Mouse (Mus musculus) gastrocnemius, adult 2 months (tissue): ENCODE data around the gene Leng8. TPM values are rescaled to one million over a fixed set of nuclear protein-coding genes. Genes with fewer than 3 reads are reported as not detected.

Experiments used
- DNase-seq: peaks from one replicate; pipeline ENCODE4 v3.0.0; 2022
- H3K27ac ChIP-seq: fragments of 200-600 bp; 2 replicates; pipeline ENCODE4 v1.8.1; 2022; ENCODE audit warnings: mild to moderate bottlenecking
- H3K4me3 ChIP-seq: fragments of 200-600 bp; 2 replicates; pipeline ENCODE4 v1.8.1; 2022; ENCODE audit warnings: mild to moderate bottlenecking, moderate library complexity
- CTCF ChIP-seq: fragments of 200-600 bp; IDR thresholded peaks from 2 replicates; pipeline ENCODE4 v1.8.1; 2022; ENCODE audit warnings: antibody characterized with exemption, mild to moderate bottlenecking, moderate library complexity
- intact Hi-C: fragments of 180-260 bp; cut with DNase I; formaldehyde crosslinking; loops from one replicate; pipeline ENCODE4 v1.15.1; 2025
- total RNA-seq, 2 experiments: library from RNA; stranded (reverse); gene quantifications; 2 replicates each; pipeline ENCODE4 v1.2.3; 2021

Leng8 gene
- total RNA-seq, 2 experiments from 2014 or later, result 44.5 to 45.4 TPM

DNA sequence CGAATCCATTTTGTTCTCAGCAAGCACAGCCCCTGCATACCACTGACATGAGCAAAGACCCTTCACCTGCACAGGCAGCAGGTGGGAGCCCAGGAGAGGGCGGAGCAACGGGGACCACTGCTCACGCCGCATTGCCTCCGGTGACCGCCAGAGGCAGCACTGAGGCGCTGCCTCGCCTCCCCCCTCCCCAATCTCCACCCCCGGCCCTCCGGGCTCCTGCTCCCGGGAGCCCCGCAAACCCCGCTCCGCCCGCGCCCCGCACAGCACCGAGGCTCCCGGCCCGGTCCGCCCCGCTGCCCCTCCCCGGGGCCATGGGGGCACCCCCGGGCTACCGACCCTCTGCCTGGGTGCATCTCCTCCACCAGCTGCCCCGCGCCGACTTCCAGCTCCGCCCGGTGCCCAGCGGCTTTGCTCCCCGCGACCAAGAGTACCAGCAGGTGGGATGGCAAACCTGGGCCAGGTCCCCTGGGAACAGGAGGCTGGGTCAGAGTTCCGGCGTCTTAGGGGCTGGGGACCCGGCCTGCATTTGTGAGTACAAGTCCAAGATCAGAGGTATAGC, 17.4 kb upstream of the Leng8 start, which contains the start of gene Ttyh1:
Gene Ttyh1, plus strand, starts transcription at position 65 of the 559 bp plus-strand sequence.
- Histone ChIP-seq H3K4me3 (peak within 1 kb of the TSS; percentile 59), H3K27ac (peak within 1 kb of the TSS; percentile 43)
- intact Hi-C loops, result no loop called here
- peak; percentile 28 for DNase-seq
- TF ChIP-seq CTCF, result peak; percentile 78

DNA sequence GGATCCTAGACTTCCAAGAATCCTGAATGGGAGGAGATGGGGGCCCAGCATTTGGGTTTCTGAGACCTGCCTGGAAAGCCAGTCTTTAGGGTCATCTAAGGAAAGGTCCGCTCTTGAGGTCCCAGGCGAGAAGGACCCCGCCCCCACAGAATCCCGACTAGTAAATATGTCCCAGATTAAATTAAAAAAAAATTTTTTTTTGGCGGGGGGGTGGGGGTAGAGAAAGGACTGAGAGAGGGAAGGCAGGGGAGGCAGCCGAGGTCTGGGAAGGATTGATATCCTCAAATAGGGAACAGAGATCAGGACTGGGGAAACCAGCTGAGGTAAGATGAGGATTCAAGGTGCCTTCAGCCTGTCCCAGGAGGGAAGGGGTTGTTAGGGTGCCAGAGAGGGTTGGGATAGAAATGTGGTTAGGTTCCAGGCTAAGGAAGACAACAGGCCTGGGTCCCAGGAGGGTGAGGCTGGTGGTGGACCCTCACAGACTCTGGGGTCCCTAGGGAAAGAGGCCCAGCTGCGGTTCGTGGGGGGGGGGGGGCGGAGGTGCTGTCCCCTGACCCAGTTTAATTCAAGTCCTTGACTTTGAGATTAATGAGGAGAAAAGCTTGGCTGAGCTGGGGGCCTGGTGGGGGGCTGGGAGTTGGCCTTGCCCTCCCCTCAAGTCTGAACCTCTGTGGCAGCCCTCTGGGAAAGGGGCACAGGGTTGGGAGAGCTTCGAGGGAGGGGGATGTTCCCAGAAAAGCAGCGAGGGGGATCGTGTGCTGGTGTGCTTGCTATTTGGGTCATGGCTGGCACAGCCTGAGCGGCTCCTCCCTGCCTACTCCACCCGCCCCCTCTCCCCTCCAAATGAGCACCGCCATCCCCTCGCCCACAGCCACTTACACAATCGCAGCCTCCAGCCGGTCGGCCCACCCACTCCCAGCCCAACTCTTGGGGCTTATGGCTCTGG, 16.6 kb upstream of the Leng8 start:
- intact Hi-C loops, result no loop called here
- no peak for DNase-seq
- TF ChIP-seq CTCF, result no peak
- H3K4me3 ChIP-seq, result peak overlapping the region; percentile 59
- H3K27ac ChIP-seq, result peak overlapping the region; percentile 43; the same call in 1 of the 2 replicates

DNA sequence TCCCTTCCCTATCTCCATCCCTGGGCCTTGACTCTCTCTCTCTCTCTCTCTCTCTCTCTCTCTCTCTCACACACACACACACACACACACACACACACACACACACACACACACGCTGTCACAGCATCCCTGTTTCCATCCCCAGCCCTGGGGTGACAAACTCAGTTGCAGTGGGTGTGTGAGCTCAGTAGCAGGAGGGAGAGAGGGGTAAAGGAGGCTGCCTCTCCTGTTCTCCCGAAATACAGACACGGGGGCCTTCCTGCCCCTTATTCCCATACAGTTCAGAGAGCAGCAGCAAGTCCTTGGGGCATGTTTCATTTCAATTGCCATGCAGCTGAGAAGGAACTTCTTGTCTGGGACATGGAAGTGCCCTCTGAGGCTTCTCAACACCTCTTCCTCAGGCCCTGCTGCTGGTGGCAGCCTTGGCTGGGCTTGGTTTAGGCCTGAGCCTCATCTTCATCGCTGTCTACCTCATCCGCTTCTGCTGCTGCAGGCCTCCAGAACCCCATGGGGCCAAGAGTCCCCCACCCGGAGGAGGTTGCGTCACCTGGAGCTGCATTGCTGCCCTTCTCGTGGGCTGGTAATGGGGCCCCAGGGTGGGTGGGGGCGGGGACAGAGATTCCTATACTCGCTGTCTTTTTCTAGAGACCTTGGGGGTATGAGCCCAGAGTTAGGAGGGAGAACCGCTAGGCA, 14.6 kb upstream of the Leng8 start:
- no peak overlapping the region for H3K4me3 ChIP-seq
- H3K27ac ChIP-seq, result no peak overlapping the region
- no peak for DNase-seq
- intact Hi-C loops, result no loop called here
- TF ChIP-seq CTCF, result no peak

DNA sequence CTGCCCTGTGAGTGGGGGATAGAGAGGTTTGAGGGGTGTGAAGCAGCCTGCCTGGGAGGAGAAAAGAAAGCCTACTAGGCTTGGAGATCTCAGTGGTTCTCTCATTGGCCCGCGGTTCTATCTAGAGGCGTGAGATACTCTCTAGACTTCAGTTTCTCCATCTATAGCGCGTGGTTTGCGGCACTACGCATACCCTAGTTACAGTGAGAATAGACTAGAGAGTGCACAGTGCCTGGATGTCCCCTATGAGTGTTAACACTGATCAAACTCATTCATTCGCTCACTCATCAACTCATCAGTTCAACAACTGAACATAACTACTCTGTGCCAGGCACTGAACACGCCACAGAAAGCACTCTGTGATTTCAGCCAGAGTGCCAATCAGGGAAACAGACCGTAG, 14.1 kb upstream of the Leng8 start:
- no peak for DNase-seq
- intact Hi-C loops, result no loop called here
- Histone ChIP-seq H3K4me3 (no peak overlapping the region), H3K27ac (no peak overlapping the region)
- TF ChIP-seq CTCF, result no peak

DNA sequence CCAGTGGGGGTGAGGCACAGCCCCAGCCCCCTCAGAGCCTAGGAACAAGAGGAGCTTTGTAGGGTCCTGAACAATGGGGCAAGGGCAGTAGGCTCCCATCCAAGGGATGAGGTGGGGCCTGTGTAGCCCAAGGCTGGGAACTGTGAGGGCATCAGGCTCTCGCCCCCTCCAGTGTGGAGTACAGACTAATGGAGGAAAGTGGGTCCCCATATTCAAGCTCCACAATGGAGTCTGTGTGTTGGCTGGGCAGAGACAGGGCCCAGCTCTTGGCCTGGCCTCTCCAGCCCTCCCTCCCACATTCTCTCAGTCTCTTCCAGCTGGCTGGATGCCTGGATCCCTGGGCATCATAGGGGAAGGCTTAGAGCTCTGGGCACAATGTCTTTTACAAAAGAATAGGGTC, 13.1 kb upstream of the Leng8 start:
- Histone ChIP-seq H3K4me3 (no peak overlapping the region), H3K27ac (no peak overlapping the region)
- DNase-seq, result no peak
- intact Hi-C loops, result no loop called here
- no peak for TF ChIP-seq CTCF

DNA sequence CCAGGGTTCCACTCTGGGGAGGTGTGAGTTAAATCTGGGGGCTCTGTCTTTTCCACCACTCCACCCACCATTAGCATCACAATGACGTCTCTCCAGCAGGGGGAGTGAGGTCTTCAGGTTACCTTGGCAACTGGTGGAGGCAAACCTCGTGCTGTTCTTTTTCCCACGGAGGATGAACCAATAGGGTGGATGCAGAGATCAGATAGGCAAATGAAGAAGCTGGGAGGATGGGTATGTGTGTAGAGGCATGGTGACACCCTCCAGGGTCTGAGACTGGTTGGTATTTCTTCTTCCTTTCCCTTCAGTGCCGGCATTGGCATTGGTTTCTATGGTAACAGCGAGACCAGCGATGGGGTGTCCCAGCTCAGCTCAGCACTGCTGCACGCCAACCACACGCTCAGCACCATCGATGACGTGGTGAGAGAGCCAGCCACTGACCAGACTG, 12.5 kb upstream of the Leng8 start:
- no peak overlapping the region for H3K27ac ChIP-seq
- DNase-seq, result no peak
- TF ChIP-seq CTCF, result no peak
- intact Hi-C loops, result no loop called here
- H3K4me3 ChIP-seq, result no peak overlapping the region

DNA sequence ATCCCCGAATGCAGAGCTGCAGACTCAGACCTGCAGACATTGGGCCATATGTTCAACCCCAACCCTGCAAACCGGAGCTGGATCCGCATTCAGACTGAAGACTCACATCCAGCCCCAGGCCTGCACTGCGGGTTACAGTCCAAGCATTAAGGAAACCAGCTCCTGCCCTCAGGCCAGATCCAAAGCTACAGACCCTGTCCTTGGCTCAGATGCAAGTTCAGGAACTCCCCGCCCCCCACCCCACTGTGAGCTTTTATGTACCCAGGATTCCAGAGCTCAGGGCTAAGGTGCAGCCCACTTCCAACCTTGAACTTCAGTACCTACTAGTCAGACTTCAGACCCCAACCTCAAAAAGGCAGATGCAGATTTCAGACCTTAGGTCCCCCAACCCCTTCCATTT, 12.0 kb upstream of the Leng8 start:
- no peak for TF ChIP-seq CTCF
- DNase-seq, result no peak
- Histone ChIP-seq H3K27ac (no peak overlapping the region), H3K4me3 (no peak overlapping the region)
- intact Hi-C loops, result no loop called here

DNA sequence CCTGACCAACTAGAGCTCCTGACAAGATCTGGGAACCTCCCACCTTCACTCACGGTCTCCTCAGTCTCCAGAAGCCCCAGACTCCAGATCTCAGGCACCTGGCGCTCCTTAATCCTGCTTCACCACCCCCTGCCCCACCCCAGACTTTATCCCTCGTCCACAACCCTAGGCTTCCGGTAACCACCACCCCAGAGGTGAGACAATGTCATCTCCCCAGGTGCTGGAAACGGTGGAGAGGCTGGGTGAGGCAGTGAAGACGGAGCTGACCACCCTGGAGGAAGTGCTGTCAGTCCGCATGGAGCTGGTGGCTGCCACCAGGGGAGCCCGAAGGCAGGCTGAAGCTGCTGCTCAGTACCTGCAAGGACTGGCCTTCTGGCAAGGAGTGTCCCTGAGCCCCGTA, 11.5 kb upstream of the Leng8 start:
- Histone ChIP-seq H3K27ac (no peak overlapping the region), H3K4me3 (no peak overlapping the region)
- no peak for TF ChIP-seq CTCF
- intact Hi-C loops, result no loop called here
- DNase-seq, result no peak

DNA sequence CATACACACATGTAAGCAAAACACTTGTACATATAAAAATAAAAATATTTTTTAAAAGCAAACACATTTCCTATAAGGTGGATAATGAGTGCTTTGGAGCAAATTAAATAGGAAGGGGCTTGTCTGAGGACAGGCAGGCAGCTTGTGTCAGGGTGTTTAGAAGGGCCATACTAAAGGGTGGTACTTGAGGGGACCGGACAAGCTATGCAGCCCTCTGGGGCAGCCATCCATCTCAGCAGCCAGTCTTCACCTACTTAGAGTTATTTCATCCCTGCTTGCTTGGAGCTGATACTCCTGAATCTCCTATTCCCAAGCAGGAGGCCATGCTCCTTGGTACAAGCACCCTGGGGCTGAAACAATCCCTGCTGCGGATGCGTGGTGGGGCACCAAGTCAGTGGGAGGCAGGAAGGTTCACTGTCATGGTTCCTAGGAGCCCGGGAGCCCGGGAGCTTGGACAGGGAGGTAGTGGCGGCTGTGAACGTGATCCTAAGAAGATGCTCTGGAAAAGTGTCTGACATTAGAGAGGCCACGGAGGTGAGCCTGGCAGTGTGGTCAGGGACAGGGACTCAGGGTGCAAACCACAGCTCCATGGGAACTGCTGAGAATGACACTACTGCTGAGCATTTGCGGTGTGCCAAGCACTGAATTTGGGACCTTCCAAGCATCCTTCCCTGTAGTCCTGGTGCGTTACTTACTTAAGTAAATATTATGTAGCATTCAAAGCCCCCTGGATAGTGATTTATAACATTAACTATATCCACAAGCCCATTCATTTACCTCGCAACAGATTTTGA, 9.7 kb upstream of the Leng8 start:
- intact Hi-C loops, result no loop called here

DNA sequence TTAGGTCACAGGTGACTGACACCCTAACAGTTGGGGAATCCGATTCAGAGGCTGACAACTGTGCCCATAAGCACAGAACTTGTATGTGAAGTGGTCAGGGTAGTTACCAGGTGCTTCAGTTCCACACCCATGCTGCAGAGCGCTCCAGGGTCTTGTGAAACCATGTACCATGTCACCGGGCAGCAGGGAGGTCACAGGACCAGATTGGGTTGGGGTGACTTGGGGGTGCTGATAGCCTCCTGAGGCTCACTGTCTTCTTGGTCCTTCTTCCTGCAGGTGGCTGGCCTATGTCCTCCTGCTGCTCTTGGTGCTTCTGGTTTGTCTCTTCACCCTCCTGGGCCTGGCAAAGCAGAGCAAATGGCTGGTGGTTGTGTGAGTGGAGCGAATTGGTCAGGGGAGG, 8.9 kb upstream of the Leng8 start:
- Histone ChIP-seq H3K4me3 (no peak overlapping the region), H3K27ac (no peak overlapping the region)
- intact Hi-C loops, result no loop called here
- TF ChIP-seq CTCF, result no peak
- no peak for DNase-seq

More for the DNA sequence above, 9.7 kb upstream of the Leng8 start:
- TF ChIP-seq CTCF, result no peak
- DNase-seq, result no peak
- Histone ChIP-seq H3K4me3 (no peak overlapping the region), H3K27ac (no peak overlapping the region)

DNA sequence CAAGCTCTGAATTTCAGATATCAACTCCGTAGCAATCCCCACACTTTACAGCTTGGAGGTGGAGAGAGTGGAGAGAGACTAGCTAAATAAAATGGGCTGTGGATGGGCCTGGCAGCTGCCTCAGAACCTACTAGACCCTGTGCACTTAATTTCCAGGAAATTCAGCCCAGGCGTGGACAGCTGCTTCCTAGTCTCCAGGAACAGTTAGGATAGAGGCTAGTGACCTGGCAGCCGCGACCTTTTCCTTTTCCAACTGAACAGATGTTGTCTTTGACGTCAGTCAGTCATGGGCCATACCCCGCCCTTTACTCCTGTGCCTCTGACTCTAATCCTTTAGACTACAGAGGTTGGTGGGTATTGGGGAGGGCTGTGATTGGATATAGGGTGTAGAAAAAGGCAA, 8.0 kb upstream of the Leng8 start:
- TF ChIP-seq CTCF, result no peak
- Histone ChIP-seq H3K4me3 (no peak overlapping the region), H3K27ac (peak overlapping the region; percentile 77)
- intact Hi-C loops, result no loop called here
- peak; percentile 76 for DNase-seq
